Mouse (Mus musculus) layer of hippocampus, adult 18-20 months (tissue): ENCODE measurements around the gene Gm17067. TPM values are rescaled to one million over a fixed set of nuclear protein-coding genes. Genes with fewer than 3 reads are reported as not detected.
"Not testable (repeated sequence)": the region's sequence is repeated elsewhere in the genome, so short reads cannot be mapped to it uniquely, and the experiment has no call there.

ENCODE experiments used
- DNase-seq, 2 experiments: peaks; one replicate each; pipeline ENCODE4 v3.0.0; 2022; ENCODE audit warnings: low spot score in 2 of 2
- long read RNA-seq: library from polyadenylated mRNA; stranded (forward); transcript quantifications from one replicate; pipeline ENCODE4 v2.0.0, GENCODE M21; 2021
- total RNA-seq, 2 experiments: library from RNA; stranded (reverse); gene quantifications; 2 replicates each; pipeline ENCODE4 v1.2.3; 2021

The Gm17067 gene
- not detected for total RNA-seq
- long read RNA-seq, result 0 reads

- DNase-seq, result not testable (repeated sequence)
Measured at GRCm38 (mm10) chr7:42726917-42727316, at the start of gene Gm17067. Gene Gm17067 (minus strand): TSS chr7:42727017.

- DNase-seq, result no peak
Measured at GRCm38 (mm10) chr7:42749836-42750235, 23.0 kb upstream of the Gm17067 start.

DNA sequence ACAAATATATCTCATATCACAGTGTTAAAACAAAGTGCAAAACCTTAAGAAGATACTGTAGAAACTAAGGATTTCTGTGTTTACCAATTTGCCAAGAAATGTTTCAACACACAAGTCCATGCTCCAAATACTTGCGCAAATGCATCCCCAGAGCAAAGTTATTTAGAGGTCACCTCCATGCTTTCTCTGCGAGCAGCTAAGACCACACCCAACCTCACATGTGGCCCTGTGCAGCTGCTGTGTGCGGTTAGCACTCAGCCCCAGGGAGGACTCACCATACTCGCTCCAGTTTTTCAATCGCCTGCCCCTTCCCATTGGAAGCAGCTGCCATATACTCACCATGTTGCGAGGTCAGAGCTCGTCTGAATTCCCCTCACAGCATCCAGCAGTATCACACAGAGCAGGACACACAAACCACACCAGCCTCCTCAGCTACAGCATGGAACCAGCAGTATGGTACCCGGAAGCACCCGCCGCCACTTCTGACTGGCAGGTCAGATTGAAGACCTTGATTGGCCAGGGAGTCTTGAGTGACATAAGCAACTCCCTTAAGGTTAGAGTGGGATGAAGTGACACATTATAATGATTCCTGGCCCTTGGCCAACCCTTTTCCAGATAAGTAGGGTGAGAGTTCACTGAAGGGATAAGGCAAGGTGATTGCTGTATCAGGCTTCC, 11.9 kb upstream of the Gm17067 start:
- DNase-seq, result no peak

- peak in 1 of 2 experiments; percentile 6 for DNase-seq
Measured at GRCm38 (mm10) chr7:42693251-42693650, 33.6 kb downstream of the Gm17067 start.

- peak; percentile 78 to 92 for DNase-seq
Measured at GRCm38 (mm10) chr7:42692362-42693158, 34.3 kb downstream of the Gm17067 start, which contains the start of gene Zfp975. Gene Zfp975 (minus strand): TSS chr7:42692742.

DNA sequence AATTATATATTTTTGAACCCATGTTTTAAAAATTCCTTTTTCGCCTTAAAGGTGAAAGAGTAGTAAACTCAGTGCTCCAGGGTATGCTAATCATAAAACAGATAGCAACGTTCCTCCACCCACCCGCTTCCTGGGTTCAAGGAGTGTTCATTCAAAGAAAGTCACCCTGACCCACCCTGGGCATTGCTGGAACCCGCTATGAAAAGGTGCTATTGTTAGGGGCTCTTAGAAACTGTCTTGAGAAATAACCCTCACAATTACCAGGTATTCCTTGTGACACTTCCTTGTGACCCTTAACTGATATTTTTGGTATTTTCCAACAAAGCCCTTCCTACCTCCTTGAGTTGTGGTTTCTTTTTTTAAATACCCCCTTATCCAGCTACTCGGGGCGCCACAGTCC, 46.7 kb downstream of the Gm17067 start:
- DNase-seq, result not testable (repeated sequence)

DNA sequence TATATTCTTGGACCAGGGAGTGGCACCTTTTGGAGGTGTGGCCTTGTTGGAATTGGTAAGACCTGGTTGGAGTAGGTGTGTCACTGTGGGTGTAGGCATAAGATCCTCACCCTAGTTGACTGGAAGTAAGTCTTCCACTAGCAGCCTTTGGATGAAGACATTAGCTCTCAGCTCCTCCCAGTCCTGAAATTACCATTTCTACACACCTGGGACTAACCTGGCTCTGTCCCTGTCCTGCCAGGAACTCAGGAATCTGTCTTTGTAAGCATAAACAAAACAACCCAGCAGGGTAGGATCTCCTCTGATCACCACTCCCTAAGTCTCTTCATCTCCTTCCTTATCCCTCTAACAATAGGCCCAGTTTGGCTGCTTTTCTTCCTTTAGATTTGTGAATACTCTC, 47.2 kb downstream of the Gm17067 start:
- not testable (repeated sequence) for DNase-seq

DNA sequence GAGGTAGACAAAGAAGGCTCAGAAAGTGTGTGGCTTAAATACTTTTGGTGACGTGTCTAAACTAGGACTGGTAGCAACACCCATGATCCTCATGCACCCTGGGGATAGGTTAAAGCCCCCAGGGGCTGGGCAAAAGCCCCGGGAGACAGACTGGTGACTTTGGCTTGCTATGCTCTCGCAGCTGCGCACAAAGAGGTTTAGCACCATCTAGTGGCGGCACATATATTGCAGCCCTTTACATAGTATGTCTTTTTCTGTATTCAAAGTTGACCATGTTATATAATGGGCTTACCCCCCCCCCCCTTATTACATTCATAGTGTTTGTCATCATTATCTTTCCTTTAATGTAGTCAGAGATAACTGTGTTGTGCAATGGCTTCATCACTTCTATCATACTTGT, 66.7 kb downstream of the Gm17067 start:
- not testable (repeated sequence) for DNase-seq

Other genes starting within 250 kb of the Gm17067 start
- gene Zfp141, start 221.3 kb downstream of the Gm17067 start, total RNA-seq, result 10 to 100 TPM; 19.0 to 20.8 TPM
- gene Gm21028, start 148.4 kb downstream of the Gm17067 start, total RNA-seq, result not detected
- gene Zfp977, start 134.5 kb downstream of the Gm17067 start, total RNA-seq, result 1 to 10 TPM; 1.8 to 2.8 TPM
- gene Zfp976, start 84.4 kb downstream of the Gm17067 start, total RNA-seq, result 1 to 10 TPM; 3.9 to 4.2 TPM
- gene Zfp975, start 34.3 kb downstream of the Gm17067 start, total RNA-seq, result 1 to 10 TPM; 7.0 to 7.6 TPM
- gene Vmn2r62, start 66.5 kb upstream of the Gm17067 start, total RNA-seq, result not detected
- gene Gm2381, start 140.2 kb upstream of the Gm17067 start, total RNA-seq, result under 1 TPM; 0.13 to 0.22 TPM
- gene Vmn2r63, start 206.8 kb upstream of the Gm17067 start, total RNA-seq, result not detected